Mouse (Mus musculus) erythroid progenitor cell, adult 5-6 weeks (primary cell): ENCODE measurements around the gene Gpam. TPM values are rescaled to one million over a fixed set of nuclear protein-coding genes. Genes with fewer than 3 reads are reported as not detected.
"Not testable (repeated sequence)": the region's sequence is repeated elsewhere in the genome, so short reads cannot be mapped to it uniquely, and the experiment has no call there.

Experiments used
- ATAC-seq: replicated peaks from 2 replicates; pipeline ENCODE4 v1.8.0; 2016; ENCODE audit warnings: moderate number of reproducible peaks, mild to moderate bottlenecking, moderate TSS enrichment, inconsistent platforms; ENCODE audit not compliant: poor library complexity, low FRiP score, severe bottlenecking
- total RNA-seq, 2 experiments: library from RNA; stranded (forward) in 1 of 2; stranded (reverse) in 1 of 2; fragments of 150-400 nt in 1 of 2; fragments of 186-747, 209-891 nt in 1 of 2; gene quantifications; 2 replicates each; pipeline versions ENCODE4 v1.2.3 to v1.2.4; 2015 to 2017; ENCODE audit warnings: low replicate concordance in 2 of 2

Gpam gene
- total RNA-seq (2015; ENCODE audit: low replicate concordance), result 2.1 and 4.0 TPM in 2 replicates
- 3.9 and 4.2 TPM in 2 replicates for total RNA-seq (2017; ENCODE audit: low replicate concordance)

DNA sequence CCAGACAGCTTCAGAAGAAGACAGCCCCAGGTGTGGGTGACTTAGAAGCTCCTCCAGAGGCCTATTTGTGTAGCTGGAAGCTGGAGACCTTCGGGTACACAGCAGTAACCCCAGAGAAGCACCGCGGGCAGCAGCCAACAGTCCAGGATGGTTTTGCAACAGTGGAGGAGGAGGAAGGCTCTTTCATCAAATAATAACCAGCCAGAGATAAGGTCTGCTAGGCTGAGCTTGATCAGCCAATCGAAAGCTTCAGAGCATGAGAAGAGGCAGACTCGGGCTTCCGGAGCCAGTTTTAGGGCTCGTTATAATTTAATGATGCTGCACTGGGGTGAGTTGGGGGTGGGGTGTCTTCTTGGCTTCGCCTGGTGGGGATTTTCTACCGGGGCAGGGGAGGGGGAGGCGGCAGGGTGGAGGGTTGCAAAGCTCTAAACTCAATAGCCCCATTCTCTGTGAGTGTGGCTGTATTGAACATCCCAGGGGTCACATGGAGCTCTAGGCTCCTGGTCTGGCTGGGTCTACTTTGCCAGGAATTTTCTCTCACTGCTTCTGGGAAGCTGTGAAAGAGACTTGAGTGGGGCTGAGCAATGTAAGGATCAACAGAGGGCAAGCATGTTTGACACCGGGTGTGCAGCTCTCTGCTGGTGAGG is at the start of gene Gpam:
Gpam (minus strand) TSS at position 167 of the 647 bp plus-strand sequence.
- no peak for ATAC-seq

DNA sequence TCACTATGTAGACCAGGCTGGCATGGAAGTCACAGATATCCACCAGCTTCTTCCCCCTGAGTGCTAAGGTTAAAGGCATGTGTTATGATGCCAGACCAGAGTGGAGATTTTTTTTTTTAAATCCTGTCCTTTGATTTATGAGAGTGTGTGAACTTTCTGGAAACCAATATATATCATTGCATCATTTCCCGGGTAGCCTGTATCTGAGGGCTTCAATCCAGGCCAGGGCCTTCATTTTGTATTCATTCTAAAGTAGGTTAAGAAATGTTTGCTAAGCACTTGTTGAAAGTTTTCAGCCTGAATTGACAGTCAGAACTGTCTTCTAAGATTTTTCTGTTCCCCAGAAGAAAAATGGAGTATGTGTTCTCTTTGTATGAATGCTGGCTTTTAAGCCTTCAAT is 44.5 kb upstream of the Gpam start:
- no peak for ATAC-seq

DNA sequence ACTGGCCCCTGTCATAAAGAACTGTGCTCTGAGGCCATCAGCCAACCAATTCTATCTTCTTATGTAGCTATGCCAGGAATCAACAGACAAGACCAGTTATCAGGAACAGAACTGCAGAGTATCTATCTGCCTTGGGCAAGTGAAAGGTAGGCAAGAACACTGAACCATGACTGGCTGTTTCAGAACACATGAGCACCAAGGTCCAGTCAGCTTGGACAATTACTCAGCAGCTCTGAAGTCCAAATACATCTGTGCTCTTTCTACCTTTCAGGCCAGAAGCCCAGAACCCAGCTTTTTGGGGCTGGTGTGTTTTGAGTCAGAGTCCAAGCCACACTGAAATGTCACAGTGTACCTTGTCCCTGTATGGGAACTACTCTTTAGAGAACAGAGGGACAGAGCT is 43.4 kb upstream of the Gpam start:
- no peak for ATAC-seq

DNA sequence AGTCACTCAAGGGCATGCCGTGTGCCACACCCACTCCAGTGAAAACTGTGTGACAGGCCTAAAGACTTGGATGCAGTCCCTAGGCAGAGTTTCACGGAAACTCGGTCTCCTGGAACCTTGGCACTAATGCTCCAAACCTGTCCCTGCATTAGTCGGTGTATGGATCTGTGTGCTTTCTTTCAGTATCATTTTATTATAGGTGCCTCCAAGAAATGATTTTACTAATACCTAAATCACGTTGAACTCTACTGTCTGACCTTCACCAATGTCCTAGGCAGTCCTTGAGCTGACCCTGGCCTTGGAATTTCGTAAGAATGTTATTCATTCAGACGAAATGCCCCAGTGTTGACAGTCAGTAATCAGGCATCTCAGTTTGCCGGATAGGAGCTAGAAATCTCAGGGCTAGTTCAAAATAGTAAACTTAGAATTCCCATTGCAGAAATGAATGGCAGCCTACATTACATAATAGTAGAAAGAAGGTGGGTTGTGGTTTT is 42.2 kb upstream of the Gpam start:
- not testable (repeated sequence) for ATAC-seq

DNA sequence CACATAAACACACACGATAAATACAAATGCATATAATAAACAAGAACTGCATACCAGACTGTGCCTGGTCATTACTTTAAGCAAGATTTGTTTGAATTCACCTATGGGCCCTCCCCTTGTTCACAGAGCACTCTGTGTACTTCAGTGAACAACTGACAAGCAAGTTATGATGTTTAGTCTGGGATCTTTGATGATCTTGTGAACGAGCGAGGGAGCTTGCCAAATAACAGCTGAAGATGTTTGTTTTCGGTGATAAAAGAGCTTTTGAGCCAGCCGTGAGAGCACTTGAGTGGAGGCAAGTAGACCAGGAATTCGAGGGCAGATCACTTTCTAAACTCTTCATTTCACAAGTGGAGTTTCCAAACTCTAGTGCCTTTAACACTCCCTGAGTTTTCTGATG is 41.3 kb upstream of the Gpam start:
- no peak for ATAC-seq

DNA sequence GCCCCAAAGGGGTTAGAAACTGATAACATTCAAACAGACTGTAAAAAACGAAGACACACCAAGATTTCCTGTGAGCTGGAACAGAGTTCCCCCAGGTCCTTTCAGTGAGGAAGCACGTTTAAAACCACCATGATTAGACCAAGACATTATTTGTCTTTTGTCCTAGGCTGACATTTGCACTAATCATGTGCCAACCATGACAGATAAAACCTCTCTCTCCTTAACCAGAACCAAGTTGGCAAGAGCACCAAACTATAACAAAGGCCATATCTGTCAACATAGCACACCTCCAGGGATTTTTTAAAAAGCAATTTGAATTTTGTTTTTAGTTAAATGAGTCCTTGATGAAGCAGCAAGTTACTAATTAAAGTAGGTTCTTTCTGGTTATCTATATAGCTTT is 40.7 kb upstream of the Gpam start:
- no peak for ATAC-seq

DNA sequence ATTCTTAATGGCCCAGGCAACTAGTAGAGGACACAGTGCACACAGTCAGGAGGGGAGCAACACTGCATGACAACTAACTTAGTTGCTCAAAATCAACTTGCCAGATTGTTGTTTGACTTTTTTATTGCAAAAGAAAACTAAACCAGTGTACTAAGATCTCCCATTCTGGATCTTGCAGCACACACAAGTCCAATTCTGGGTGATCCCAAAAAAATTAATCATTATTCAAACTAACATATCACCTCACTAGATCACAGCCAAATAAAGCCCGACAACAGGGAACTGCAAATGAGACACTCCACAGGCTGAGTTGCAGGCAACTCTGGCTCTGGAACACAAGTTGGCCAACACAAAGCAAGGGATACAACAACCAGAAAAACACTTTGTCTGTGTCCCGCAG is 39.7 kb upstream of the Gpam start:
- ATAC-seq, result no peak

DNA sequence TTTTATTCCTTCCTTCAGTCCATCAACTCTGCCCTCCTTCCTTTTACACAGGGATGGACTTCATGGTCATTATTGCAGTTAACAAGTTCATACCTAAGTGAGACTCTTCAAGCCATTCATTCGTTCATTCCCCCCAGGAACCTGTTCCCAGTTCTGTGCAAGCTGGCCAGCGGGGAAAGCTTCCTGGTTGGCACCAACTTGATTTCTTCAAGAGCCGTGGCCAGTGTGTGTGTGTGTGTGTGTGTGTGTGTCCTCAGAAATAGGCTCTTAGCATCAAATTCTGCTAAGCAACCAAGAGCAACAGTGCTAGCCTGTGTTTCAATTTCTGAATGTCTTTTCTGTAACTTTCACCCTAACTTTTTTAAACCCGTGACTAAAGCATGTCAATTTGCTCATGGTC is 38.9 kb upstream of the Gpam start:
- no peak for ATAC-seq

DNA sequence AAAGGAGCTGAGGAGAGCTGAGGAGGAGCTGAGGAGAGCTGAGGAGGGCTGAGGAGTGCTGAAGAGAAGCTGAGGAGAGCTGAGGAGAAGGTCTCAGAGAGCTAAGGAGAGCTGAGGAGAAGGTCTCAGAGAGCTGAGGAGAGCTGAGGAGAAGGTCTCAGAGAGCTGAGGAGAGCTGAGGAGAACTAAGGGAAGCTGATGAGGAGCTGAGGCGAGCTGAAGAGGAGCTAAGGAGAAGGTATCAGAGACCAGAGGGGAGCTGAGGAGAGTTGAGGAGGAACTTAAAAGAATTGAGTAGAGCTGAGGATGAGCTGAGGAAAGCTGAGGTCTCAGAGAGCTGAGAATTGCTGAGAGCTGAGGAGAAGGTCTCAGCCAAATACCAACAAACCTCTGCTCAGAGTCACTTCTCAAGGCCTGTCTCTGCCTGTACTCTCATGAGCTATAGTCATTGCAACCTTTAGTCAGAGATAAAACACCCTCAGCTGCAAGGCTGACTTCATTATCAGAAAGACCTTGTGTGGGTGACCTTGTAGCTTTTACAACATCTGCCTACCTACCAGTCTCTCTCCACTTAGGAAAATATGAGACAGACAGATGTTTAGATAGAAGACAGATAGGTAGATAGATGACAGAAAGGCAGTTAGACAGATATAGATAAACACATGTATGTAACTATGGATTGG is 38.3 kb upstream of the Gpam start:
- ATAC-seq, result no peak

DNA sequence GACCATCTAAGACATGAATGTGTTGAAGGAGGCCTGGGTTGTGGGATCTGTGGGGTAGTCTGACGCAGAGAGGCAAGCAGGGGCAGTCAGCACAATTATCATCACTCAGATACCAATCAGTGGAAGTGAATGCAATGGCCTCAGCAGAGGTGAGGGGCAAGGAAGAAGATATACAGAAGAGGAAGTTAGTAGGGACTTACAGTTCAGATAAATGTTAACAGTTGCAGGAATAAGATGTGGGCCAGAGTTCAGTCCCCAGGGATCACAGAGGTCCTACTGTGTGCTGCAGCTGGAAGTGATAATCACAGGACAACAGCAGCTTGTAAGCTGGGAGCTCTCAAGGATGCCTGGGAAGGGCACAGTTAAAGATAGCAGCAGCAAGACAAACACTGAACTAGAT is 37.1 kb upstream of the Gpam start:
- ATAC-seq, result no peak

DNA sequence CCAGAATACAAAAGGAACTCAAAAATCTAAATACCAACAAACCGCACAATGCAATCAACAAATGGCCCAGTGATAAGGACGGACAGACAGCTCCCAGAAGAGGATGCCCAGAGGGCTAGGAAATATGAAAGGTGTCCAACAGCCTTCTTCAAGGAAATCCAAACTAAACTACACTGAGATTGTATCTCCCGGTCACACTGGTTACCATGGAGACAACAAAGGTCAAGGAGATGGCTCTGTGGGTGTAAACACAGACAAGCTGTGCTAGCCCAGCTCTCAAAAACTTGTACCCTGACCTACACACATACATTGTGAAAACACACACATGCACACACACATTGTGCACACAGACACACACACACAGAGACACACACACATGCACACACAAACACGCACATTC is 35.2 kb upstream of the Gpam start:
- ATAC-seq, result no peak

DNA sequence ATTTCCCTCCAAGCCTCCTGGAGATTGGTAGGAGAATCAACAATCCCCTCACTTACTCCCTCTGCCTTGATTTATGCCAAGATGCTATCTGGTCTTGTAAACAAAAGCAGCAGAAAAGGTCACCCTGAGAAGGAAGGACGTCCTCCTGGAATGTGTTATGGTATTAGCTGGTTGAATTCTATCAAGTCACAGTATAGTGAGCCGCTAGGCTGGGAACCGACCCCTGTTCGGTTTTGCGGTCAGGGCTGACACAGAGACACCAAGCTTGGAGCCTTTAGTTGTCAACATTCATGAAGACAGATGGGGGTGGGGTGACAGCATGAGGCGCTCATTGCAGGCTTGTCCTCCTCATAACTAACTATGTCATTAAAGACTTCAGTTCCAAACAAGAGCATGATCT is 32.8 kb upstream of the Gpam start:
- no peak for ATAC-seq

DNA sequence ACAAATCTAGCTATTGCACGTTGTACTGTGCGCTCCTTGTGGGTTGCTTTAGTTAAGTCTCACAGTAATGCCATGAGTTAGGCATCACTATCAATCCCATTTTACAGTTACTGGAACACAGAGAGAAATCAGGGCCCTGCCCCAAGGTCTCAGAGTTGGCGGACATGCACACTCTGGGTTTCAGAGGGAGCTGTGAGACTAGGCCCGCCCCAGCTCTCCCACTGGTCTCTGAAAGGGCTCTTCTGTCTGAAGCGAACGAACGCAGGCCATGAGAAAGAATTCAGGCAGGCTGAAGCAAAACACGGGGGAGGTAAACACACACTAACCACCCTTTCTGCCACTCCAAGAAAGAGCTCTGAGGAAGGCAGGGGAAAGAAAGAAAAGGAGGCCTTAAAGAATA is 31.6 kb upstream of the Gpam start:
- no peak for ATAC-seq

DNA sequence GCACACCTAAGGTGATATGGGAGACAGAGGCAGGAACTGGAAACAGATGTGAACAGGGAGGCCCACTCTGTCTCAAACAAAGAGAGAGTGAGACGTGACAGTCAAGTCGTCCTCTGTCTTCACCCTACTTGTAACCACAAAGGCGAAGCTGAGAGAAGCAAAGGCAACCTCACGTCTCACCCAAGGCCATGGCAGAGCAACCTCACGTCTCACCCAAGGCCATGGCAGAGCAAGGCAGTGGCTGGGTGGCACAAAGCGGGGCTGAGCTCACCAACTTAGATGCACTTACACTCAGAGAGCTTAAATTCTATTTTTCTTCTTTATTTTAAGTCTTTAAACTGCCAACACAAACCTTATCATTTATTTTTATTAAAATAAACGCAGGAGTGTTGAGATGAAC is 30.0 kb upstream of the Gpam start:
- ATAC-seq, result no peak

DNA sequence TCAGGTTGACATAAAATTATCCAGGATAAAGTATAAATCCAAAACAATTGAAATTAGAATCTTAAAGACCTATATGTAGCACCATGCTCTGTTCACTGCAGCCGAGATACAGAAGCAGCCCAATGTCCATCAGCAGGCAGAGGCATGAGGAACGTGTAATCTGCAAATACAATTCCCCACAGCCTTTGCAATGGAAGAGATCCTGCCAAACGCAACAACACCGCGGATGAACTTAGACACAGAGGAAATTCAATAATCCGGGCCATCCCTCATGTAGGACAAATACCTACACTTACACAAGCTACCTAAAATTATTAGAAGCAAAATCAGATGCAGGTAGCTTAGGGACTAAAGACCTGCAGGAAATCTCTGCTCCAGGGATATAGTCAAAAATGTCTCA is 25.9 kb upstream of the Gpam start:
- no peak for ATAC-seq

DNA sequence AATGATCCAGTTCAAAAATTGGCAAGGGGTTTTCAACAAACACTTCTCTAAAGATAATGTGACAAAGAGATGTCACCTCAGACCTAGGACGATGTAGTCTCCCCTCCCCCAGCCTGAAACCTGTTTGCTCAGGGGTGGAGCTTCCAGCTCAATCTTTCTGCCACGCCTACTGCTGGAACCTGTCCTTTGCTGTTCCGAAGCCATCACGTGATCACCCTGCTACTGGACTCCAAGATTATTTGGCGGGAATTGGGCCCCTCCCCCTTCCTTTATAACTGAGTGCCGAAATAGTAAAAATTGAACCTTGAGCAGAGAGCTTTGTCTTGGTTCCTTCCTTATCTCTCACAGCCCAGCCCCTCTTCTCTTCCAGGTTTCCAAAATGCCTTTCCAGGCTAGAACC is 25.2 kb upstream of the Gpam start:
- not testable (repeated sequence) for ATAC-seq

DNA sequence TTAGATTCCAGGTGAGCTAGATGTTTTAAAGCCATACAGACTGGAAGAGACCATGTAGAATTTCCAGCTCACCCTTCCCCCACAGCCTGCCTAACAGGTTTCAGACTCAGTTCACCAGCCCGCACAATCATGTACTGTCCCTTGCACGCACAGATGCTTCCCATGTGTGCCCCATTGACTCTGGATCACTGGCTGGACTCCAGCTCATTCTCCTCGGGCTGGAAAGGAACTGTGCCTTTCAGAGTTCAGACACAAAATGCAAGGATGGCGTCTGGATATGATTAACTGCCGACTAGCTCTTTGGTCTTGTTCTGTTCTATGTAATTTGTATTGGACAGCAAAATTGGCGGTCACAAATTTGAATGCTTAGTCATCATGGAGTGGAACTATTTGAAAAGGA is 22.6 kb upstream of the Gpam start:
- no peak for ATAC-seq

DNA sequence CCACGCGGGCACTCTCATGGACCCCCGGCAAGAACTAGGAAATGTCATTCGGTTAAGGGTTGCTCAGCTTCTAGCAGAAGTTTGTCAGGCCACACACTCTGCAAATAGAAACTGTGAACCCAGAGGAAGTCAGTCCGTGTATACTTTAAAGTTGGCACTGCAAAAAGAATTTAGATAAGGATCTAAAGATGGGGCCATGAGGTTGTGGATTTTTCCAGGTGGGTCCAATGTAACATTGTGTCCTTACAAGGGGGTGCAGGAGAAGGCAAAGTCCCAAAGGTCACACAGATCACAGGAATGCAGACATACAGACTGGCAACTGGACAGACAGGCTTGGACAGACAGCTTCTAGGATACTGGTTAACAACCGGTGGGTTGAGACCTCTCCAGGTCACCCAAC is 21.1 kb upstream of the Gpam start:
- ATAC-seq, result no peak

DNA sequence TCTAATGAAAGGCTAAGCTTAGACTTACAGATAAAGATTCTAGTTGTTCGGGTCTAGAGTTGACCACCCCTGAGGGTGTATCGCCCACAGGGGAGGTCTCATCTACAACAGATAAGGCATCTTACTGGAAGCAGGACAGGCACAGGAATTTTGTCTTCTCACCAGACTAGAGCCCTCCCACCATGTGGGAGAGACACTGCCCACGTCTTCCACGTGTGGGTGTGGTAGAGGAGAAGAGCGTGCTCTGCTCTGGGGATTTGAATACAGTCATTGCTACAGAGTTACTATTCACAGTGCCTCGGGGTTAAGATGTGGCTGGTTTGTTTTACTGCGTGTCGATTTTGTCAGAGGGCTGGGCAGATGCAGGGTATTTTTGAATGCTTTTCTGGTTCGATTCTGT is 20.5 kb upstream of the Gpam start:
- ATAC-seq, result no peak

DNA sequence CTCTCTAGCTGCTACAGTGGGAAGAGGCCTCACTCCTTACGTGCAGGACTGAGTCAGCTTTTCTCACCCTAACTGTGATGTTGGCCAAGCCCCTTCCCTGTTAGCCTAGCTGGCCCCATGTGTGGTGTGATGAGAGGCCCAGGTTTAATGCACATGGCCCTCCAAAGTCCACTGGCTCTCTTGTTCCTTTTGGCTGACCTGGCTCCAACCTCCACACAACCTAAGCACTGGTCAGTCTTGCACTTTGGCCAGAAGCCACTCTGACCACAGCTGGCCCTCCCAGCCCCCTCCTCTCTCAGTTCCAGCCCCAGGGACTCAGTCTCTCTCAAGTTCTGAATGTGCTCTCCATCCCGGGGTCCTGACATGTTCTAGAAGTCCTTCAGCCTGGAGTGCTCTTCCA is 18.1 kb upstream of the Gpam start:
- ATAC-seq, result no peak

DNA sequence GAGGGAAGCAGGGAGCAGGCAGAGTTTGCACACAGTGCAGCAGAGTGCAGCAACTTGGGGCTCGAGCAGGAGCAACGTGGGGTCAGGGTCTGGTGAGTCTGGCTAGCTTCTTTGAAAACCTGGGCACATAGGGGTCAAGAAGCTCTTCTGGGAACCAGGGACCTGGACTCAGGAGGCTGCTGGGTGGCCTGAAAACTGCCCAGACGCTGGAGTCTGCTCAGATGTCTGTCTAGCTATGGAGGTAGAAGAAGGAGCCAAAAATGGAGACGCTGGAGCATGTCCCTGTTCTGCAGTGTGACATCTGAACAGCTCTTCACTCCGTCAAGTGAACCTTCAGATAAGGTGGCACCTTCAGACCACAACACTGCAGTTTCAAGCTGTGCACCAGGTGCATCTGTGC is 17.7 kb upstream of the Gpam start:
- ATAC-seq, result no peak
